Mouse (Mus musculus) left cerebral cortex, postnatal 25 days (tissue): ENCODE results near the gene Anks1. TPM values are rescaled to one million over a fixed set of nuclear protein-coding genes. Genes with fewer than 3 reads are reported as not detected.
A peak's percentile ranks its signal among the peaks of the same experiment; 100 is the strongest.

Source experiments
- DNase-seq, 2 experiments: peaks; one replicate each; pipeline ENCODE4 v3.0.0; 2022; ENCODE audit warnings: low spot score in 2 of 2, mixed read lengths in 1 of 2
- intact Hi-C: fragments of 180-260 bp; cut with DNase I; formaldehyde crosslinking; loops from one replicate; pipeline ENCODE4 v1.15.1; 2025
- total RNA-seq, 2 experiments: library from RNA; stranded (reverse); gene quantifications; 2 replicates each; pipeline ENCODE4 v1.2.3; 2021

Gene Anks1
- total RNA-seq, 2 experiments from 2014 or later, result 32.3 to 35.8 TPM

GRCm38 (mm10) chr17:27925504-27925903 is 16.4 kb downstream of the Anks1 start:
- DNase-seq, result no peak
- intact Hi-C loops, result no loop called here

- intact Hi-C loops, result no loop called here
- no peak for DNase-seq
These were observed 21.2 kb downstream of the Anks1 start for GRCm38 (mm10) chr17:27930291-27930690.

- DNase-seq, result no peak
- intact Hi-C loops, result no loop called here
These were observed 22.7 kb downstream of the Anks1 start for GRCm38 (mm10) chr17:27931826-27932225.

- no peak for DNase-seq
- intact Hi-C loops, result no loop called here
These were observed 25.2 kb downstream of the Anks1 start for GRCm38 (mm10) chr17:27934136-27934910.

- no peak for DNase-seq
These were observed 26.0 kb downstream of the Anks1 start for GRCm38 (mm10) chr17:27935091-27935490.

GRCm38 (mm10) chr17:27937054-27937615 is 28.0 kb downstream of the Anks1 start:
- DNase-seq, result no peak
- intact Hi-C loops, result no loop called here

More at GRCm38 (mm10) chr17:27935091-27935490, 26.0 kb downstream of the Anks1 start:
- intact Hi-C loops, result no loop called here

- intact Hi-C loops, result no loop called here
- peak in 1 of 2 experiments; percentile 9 for DNase-seq
These were observed 29.1 kb downstream of the Anks1 start for GRCm38 (mm10) chr17:27938121-27938754.

- no peak for DNase-seq
These were observed 29.9 kb downstream of the Anks1 start for GRCm38 (mm10) chr17:27939028-27939427.

GRCm38 (mm10) chr17:27940352-27940751 is 31.2 kb downstream of the Anks1 start:
- DNase-seq, result no peak
- intact Hi-C loops, result no loop called here

More at GRCm38 (mm10) chr17:27939028-27939427, 29.9 kb downstream of the Anks1 start:
- intact Hi-C loops, result no loop called here

GRCm38 (mm10) chr17:27941178-27941577 is 32.1 kb downstream of the Anks1 start:
- intact Hi-C loops, result no loop called here

GRCm38 (mm10) chr17:27941698-27942097 is 32.6 kb downstream of the Anks1 start:
- DNase-seq, result no peak
- intact Hi-C loops, result no loop called here

More at GRCm38 (mm10) chr17:27941178-27941577, 32.1 kb downstream of the Anks1 start:
- no peak for DNase-seq

GRCm38 (mm10) chr17:27942131-27942530 is 33.0 kb downstream of the Anks1 start:
- intact Hi-C loops, result no loop called here
- no peak for DNase-seq

GRCm38 (mm10) chr17:27945546-27946216 is 36.6 kb downstream of the Anks1 start:
- DNase-seq, result no peak
- intact Hi-C loops, result no loop called here

GRCm38 (mm10) chr17:27946371-27946770 is 37.3 kb downstream of the Anks1 start:
- DNase-seq, result no peak
- intact Hi-C loops, result no loop called here

GRCm38 (mm10) chr17:27947155-27947554 is 38.0 kb downstream of the Anks1 start:
- intact Hi-C loops, result no loop called here
- no peak for DNase-seq

GRCm38 (mm10) chr17:27953136-27953535 is 44.0 kb downstream of the Anks1 start:
- intact Hi-C loops, result no loop called here
- DNase-seq, result no peak

- intact Hi-C loops, result no loop called here
- no peak for DNase-seq
These were observed 45.7 kb downstream of the Anks1 start for GRCm38 (mm10) chr17:27954629-27955402.

- intact Hi-C loops, result no loop called here
These were observed 48.5 kb downstream of the Anks1 start for GRCm38 (mm10) chr17:27957649-27958048.

More at GRCm38 (mm10) chr17:27957649-27958048, 48.5 kb downstream of the Anks1 start:
- no peak for DNase-seq
